Mouse (Mus musculus): ENCODE measurements around the gene Atf6.

The Atf6 gene

DNA sequence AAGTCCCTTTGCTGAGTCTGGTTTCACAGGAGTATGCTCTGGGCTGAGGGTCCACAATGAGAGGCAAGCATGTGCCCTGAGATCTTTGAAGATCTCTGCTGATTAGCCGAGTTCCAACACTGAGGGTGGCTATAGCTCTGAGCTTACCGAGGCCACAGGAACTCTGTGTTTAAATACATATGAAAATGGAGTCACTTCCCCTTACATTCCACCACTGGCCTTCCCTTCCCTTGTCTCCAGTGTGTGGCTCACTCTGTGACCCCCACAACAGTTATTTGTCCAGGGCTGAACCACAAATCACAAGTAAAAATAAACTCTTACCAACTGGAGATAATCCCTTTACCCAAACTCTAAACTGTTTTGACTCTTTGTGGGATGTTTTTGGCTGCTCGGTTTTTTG is 158.5 kb downstream of the Atf6 start:
- DNase-seq (ENCODE audit: inconsistent ontology term) = no peak

DNA sequence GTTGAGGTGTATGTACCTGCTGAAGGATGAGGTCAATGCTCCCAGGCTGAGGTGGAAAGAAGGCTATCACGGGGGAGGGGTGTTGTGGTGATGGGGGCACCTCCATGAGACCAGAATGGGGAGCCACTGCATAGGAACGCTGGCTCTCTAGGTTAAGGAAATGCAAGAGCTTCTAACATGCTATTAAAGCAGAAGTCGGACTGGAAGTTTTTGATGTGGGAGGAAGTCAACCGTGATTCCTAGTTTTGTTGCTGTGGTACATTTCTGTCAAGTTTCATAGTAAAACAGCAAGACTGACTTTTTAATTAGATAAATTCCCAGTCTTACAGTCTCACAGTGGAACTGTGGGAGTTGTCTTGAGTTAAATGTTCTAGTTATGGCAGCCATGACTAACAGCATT is 161.5 kb downstream of the Atf6 start:
- no peak for DNase-seq (ENCODE audit: inconsistent ontology term)

GRCm38 (mm10) chr1:170704911-170705594 is 162.5 kb downstream of the Atf6 start:
- peak; percentile 57 for DNase-seq (ENCODE audit: inconsistent ontology term)

DNA sequence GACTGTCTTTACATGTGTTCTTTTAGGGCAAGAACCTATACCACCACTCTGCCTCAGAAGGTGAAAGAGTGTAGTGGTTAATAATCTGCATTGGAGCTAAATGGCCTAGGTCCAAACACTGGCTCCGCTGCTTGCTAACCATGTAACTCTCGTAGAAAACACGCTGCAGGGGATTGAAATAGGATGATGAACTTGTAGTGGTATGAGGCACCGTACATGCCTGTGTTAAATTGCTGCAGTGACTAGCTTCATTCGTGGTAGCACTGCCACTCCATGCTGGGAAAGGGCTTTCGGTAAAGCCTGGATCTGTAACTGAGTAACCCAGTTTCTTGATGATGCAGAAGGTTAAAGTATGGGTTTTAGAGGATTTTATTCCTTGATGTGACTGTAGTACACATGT is 163.5 kb downstream of the Atf6 start:
- no peak for DNase-seq (ENCODE audit: inconsistent ontology term)

DNA sequence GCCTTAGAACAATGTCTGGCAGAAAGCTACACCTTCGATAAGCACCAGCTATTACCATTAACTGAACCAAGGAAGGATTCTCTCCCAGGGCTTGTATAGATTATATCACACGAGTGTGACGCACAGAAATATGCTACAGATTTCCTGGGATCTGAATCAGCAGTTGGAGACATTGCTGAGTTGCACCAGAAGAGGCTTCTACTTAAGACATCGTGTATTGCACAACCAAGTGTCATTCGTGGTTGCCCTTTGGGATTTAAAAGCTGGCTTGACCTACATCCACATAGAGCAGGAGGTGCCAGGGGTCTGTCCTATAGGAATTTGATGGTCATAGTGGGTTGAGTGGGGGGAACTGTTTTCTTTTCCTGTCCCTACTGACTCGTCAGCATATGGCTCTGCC is 164.6 kb downstream of the Atf6 start:
- DNase-seq (ENCODE audit: inconsistent ontology term) = no peak

GRCm38 (mm10) chr1:170702263-170702662 is 165.3 kb downstream of the Atf6 start:
- DNase-seq (ENCODE audit: inconsistent ontology term) = no peak

DNA sequence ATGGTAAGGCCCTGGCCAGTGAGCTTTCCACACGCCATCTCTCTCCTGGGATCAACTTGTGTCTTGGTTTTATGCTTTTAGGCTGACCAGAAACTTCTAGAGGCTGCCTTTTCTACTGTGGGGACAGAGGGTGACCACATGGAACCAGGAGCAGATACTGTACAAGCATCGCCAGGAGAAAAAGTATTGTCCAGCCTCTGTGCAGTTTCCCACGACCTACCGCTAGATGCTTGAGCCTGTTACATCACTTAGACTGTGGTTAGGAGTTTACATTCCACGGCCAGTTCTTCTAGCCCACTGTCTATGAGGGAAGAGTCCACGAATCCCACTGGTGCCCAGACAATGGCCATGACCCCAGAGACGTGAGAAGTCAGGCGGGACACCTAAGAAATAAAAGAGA is 166.0 kb downstream of the Atf6 start:
- peak; percentile 85 for DNase-seq (ENCODE audit: inconsistent ontology term)

- no peak for DNase-seq (ENCODE audit: inconsistent ontology term)
These were observed 166.4 kb downstream of the Atf6 start for GRCm38 (mm10) chr1:170701178-170701577.

DNA sequence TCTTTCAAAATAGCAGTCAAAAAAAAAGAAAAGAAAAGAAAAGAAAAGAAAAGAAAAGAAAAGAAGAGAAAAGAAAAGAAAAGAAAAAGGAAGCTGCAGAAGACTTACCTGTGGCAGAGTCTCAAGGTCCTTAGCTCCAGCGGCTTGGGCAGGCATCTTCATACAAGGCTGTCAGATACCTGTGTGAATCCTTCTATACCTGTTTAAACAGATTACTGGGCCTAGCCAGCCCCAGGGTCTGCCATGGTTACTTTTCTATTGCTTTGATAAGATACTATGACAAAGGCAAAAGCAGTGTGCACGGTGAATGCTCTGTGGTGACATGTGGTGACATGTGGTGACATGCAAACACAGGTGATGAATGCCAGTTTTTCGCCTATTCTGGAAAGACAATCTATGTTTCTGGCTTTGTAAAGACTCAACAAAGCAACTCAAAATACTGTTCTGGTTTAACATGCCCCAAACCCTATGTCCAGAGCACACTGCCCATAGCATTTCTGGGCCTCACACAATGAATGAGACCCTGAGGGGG is 167.0 kb downstream of the Atf6 start:
- DNase-seq (ENCODE audit: inconsistent ontology term) = no peak

DNA sequence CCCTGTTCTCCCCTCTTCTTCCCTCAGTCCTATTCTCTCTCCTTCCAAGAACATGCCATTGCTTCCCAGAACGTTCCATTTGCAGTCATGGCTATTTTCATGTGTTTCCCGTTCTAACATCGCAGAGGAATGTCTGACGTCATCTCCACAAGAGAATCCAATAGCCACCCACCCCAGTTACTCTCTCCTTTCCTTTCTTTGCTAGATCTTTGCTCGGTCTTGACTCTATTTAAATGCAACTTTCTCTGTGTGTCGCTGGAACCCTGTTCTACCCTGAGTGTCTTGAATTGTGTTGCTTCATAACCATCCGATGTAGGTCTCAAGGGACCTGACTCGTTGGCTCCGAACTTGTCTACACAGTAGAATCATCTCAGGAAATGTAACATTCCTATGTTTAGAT is 168.0 kb downstream of the Atf6 start:
- DNase-seq (ENCODE audit: inconsistent ontology term) = no peak

DNA sequence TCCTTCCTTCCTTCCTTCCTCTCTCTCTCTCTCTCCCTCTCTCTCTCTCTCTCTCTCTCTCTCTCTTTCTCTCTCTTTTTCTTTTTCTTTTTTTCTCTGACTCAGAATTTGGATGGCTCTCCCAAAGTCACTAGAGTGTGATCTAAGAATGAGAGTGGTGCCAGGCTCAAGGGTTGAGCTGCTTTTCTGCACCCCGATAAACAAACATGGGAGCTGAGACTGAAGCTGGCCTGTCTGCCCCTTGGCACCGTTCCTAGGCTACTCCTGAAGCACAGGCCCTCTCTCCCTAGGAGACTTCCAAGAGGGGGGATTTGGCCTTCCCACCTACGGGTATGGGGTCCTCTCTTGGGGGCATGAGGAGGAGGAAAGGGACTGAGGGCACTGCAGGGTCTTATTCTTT is 168.8 kb downstream of the Atf6 start:
- no peak for DNase-seq (ENCODE audit: inconsistent ontology term)

DNA sequence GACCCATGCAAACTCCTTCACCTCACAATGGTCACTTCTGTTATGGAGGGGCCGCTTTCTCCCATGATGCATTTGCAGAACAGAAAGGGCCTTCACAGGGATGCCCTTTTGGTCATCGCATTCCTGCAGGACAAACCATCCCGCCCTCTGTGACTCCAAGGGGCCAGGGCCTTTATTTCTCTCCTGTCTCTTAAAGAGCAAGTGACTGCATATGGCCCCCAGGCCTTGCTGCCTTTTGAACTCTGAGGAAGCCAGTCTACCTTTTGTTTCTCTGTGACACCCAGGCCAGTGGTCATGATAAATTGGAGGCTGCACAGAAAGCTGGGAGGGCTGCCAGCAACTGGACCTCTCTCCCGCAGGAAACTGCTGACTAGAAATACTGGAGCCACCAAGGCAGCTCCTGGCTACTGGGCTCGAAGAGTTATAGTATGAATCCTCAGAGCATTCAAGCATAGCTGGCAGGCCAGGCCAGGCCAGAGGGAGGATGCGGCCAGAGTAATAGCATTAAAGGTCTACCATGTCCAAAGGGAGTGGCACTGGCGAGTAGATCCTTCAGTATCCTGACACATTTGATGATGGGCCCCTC is 169.7 kb downstream of the Atf6 start:
- no peak for DNase-seq (ENCODE audit: inconsistent ontology term)

- no peak for DNase-seq (ENCODE audit: inconsistent ontology term)
These were observed 170.6 kb downstream of the Atf6 start for GRCm38 (mm10) chr1:170696996-170697395.

DNA sequence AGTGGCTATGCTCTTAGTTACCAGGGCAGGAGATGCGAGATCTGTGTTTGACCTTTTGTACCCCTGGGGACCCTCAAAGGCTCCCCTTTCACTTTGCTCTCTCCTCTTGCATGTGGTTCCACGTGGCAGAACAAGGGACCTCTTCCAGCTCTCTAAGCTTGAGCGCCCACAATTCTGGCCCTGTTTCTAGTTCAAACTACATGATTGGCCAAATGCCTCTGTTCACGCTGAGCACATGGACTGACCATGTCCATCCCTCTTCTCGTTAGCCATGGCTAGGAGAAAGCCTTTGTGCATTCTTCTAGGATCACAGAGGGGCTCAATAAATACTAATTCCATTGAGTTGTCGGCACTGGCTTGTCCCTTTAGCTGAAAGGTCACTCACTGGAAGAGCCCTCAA is 172.2 kb downstream of the Atf6 start:
- DNase-seq (ENCODE audit: inconsistent ontology term) = peak; percentile 56

DNA sequence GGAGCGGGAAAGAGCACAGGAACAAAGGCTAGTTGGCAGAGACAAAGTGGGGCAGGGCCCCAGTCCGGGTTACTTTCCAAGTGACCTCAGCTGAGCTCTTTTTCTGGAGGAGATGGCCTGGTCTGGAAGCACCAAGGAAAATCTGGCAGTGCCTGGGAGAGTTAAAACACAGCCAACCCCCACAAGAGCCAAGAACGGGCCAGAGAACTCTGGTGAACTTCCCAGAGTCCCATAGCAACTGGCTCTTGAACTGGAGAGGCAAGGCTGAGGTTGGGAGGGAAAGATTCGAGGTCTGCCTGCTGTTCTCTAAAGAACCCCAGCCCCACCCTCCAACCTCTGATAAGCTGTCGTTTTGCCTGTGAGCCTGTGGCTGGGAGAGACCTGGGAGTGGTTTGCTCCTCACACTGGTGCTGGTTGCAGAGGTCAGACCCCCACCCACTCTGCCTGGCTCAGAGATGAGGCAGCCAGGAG is 172.7 kb downstream of the Atf6 start:
- no peak for DNase-seq (ENCODE audit: inconsistent ontology term)

DNA sequence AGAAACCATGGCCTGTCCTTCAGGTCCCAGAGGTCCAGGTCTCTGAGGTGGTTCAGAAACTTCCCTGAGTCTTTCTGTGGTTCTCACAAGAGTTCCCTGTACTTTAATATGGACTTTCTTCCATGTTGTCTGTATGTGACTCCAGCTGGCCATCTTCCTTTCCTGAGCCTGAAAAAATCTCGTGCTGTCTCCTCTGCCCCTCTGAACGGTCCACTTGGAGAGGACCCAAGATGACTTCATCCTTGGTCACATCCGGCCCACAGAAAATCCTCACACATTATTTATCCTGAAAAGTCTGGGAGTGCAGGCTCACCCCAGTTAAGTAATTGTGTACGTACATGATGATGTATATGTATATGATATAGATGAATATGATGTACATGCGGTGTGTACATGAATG is 176.3 kb downstream of the Atf6 start:
- no peak for DNase-seq (ENCODE audit: inconsistent ontology term)

GRCm38 (mm10) chr1:170689773-170690172 is 177.8 kb downstream of the Atf6 start:
- DNase-seq (ENCODE audit: inconsistent ontology term) = no peak

DNA sequence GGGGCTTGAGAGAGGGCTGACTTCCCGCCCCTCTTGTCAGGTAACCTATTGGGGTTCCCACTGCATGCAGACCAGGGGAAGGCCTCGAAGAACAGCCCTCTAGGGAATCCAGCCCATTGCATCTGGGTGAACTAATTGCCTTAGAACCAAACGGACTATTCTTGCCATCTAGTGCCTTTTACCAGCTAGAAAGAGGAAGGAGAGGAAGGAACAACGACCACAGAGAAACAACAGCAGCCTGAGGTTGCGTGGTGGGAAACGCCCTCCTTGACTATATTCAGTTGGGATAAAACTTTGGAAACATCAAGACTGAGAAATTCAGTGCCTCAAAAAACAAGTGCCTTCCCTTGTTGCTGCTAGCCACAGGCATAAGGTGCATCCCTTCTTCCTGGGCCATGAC is 183.7 kb downstream of the Atf6 start:
- DNase-seq (ENCODE audit: inconsistent ontology term) = no peak

GRCm38 (mm10) chr1:170679624-170680023 is 187.9 kb downstream of the Atf6 start:
- DNase-seq (ENCODE audit: inconsistent ontology term) = no peak

DNA sequence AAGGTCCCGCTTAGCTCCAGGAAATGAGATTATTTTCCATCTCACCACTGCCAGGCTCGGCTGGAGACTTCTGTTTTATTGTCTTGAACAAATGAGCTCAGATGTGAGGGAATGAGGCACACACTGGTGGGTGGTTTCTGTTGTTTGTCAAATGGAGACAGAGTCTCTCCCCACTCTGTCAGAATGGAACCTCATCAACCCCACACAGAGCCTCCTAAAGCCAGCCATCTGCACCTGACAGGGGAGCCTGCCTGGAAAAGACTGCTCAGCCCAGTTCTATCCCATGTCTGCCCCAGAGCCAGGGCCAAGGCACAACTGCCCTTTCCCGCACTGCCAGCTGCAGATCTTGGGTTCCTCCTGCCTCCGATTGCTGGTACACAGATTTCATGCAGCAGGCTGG is 188.7 kb downstream of the Atf6 start:
- peak; percentile 36 for DNase-seq (ENCODE audit: inconsistent ontology term)

DNA sequence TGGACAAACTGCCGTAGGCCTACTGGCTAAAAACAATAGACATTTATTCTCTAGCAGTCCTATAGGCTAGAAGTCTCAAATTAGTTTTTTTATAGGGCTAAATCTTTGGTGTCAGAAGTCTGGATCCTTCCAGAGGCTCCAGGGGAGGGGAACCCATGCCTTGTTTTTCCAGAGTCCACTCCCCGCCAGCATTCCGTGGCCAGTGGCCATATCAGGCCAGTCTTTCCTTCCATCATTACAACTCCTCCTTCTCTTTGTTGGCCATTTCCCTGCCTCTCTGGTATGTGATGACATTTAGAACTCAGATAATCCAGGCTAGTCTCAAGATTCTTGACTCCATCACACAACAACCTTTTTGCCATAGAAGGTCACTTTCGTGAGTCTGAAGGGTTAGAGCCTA is 189.9 kb downstream of the Atf6 start:
- no peak for DNase-seq (ENCODE audit: inconsistent ontology term)

- DNase-seq (ENCODE audit: inconsistent ontology term) = peak; percentile 78
These were observed 193.3 kb downstream of the Atf6 start for GRCm38 (mm10) chr1:170674184-170674775.

- peak; percentile 68 for DNase-seq (ENCODE audit: inconsistent ontology term)
These were observed 202.4 kb downstream of the Atf6 start for GRCm38 (mm10) chr1:170665200-170665599.
